Mouse (Mus musculus): ENCODE data around the gene Ralgps1.
"Not testable (repeated sequence)": the region's sequence is repeated elsewhere in the genome, so short reads cannot be mapped to it uniquely, and the experiment has no call there.

The Ralgps1 gene

DNA sequence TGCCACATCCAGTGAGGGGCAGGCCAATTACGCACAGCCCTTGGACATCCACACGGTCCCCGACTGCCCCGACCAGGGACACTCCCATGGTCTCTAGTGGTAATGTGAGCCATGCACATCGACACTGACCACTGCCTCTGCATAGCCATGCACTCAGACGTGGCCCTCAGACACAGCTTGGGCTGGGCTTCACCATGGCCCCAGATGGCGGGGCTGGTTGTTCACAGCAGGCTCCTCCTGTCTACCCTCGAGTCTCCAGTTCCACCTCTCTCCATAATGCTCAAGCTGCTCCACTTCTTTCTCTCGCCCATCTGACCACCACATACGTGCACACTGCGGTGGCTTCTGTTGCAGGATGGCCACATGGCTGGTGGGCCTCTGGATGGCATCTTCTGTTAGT lies 160.0 kb downstream of the Ralgps1 start:
- not testable (repeated sequence) for DNase-seq (ENCODE audit: low spot score)

- no peak for DNase-seq (ENCODE audit: low spot score)
Measured at GRCm38 (mm10) chr2:33210841-33211240, 160.4 kb downstream of the Ralgps1 start.

- no peak for DNase-seq (ENCODE audit: low spot score)
Measured at GRCm38 (mm10) chr2:33208134-33208533, 163.2 kb downstream of the Ralgps1 start.

DNA sequence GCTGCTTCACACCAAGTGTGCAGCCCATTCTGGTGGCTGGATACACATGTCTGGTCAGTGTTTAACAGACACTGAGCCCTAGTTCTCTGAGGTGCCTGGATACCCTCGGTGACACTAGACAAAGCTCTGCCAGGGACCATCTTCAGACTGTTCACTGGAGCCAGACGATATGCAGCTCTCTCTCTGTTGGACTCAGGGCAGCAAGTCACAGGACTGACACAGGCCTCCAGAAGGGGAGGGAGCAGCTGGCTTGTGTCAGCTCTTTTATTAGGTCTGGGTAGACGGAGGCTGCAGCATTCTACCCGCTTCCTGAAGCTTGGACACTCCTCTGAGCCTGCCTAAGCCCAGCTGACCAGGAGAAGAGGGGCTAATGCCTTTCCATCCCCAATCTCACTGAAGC lies 164.2 kb downstream of the Ralgps1 start:
- DNase-seq (ENCODE audit: low spot score), result no peak

- no peak for DNase-seq (ENCODE audit: low spot score)
Measured at GRCm38 (mm10) chr2:33205939-33206525, 165.3 kb downstream of the Ralgps1 start.

DNA sequence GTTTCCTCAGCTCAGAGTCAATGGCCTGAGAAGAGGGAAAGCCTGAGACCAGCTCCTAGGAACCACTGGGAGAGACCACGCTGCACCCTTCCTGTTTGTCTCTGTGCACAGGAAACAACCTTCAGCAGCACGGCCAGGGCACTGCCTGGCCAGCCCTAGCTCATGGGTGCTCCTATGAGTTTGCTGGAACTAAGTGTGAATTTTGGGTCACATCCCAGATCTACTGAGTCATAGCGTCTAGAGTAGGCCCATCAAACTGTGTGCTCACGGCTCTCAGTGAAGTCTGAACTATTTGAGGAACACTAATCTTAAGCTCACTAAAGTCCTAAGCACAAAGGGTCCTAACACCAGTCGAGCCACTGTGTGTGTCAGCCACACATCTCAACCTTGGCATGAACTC lies 166.3 kb downstream of the Ralgps1 start:
- DNase-seq (ENCODE audit: low spot score), result no peak

GRCm38 (mm10) chr2:33203284-33203683 lies 168.0 kb downstream of the Ralgps1 start:
- DNase-seq (ENCODE audit: low spot score), result no peak

DNA sequence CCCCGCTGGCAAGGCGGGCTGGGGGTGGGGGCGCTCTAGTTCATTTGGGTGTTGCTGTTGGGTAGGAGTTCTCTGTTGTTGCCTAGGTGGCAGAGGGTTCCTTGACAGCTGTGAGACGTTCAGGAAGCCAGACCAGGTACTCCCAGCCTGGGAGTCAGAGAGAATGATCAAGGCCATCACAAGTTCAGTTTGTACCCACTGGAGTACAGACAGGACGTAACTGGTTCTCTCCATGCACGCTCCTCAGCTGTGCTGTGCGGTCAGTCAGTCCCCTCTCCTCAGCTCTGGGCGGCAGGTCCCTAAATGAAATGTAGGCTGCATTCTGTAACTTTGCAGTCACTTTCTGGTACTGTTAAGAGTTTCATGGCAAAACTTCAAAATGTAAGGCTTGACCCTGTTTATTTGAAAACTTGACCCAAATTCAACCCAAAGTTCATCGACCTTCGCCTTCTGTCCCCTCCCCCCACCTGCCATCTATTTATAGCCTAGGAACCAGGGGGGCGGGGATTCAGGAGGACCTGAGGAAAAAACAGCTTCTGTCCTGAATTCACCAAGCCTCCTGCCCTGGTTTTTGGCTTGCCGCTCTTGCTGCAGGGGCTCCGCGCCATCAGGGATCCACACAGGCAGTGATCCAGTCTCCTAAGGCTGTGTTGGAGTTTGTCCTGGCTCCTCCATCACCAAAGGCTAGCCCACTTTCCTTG lies 170.8 kb downstream of the Ralgps1 start:
- DNase-seq (ENCODE audit: low spot score), result no peak

GRCm38 (mm10) chr2:33189976-33190375 lies 181.3 kb downstream of the Ralgps1 start:
- no peak for DNase-seq (ENCODE audit: low spot score)

GRCm38 (mm10) chr2:33188925-33189670 lies 182.2 kb downstream of the Ralgps1 start:
- DNase-seq (ENCODE audit: low spot score), result no peak

DNA sequence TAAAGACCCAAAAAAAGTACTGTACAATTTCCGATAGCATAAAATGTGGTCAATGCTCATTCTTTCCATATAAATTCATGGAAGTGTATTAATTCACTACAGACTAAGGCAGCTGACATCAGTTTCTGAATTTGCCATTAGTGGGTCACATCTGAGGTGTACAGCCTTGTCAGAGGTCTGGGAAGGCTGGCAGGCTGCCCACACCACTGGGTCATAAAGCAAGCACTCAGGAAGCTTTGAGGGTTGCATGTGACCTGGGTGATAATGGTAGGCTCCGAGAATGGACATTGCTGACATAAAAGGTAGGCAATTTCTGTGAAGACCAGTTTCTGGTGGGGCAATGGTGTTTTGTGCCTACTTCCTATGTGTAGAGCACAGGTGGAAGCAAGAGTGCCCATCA lies 183.4 kb downstream of the Ralgps1 start:
- DNase-seq (ENCODE audit: low spot score), result no peak

- no peak for DNase-seq (ENCODE audit: low spot score)
Measured at GRCm38 (mm10) chr2:33186505-33186904, 184.8 kb downstream of the Ralgps1 start.

GRCm38 (mm10) chr2:33185258-33185657 lies 186.0 kb downstream of the Ralgps1 start:
- no peak for DNase-seq (ENCODE audit: low spot score)

DNA sequence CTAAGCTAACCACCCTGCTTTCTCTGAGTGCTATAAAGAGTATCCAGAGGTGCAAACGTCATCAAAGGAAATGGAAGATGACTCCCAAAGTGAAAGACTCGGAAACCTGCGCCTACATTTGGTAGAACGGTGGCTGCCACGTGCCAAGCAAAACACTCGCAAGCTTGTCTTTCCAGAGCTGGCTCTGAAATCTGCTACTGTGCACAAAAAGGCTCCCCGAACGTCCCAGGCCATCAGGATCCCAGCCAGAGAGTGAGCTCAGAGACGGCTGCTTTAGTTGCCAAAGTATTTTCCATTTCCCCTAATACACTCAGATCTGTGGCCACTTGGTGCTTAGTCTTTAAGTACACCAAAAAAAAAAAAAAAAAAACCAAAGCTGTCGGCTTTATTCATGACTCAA lies 186.6 kb downstream of the Ralgps1 start:
- no peak for DNase-seq (ENCODE audit: low spot score)

DNA sequence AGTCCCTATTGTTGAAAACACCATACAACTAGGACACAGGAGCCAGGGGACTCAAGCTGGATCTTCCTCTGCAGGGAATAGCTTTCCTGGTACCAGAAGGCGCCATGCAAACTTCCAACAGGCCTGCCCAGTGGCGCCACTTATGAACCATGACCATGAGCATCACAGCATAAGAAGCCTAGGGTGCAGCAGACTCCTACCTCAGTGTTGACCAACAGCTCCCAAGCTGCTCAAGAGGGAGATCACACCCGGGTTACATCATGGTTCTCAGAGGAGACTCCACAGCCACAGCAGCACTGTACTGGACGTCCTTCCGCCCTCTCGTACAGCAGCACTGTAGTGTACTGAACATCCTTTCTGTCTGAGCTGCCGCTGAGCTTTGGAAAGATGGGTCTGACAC lies 188.0 kb downstream of the Ralgps1 start:
- no peak for DNase-seq (ENCODE audit: low spot score)

DNA sequence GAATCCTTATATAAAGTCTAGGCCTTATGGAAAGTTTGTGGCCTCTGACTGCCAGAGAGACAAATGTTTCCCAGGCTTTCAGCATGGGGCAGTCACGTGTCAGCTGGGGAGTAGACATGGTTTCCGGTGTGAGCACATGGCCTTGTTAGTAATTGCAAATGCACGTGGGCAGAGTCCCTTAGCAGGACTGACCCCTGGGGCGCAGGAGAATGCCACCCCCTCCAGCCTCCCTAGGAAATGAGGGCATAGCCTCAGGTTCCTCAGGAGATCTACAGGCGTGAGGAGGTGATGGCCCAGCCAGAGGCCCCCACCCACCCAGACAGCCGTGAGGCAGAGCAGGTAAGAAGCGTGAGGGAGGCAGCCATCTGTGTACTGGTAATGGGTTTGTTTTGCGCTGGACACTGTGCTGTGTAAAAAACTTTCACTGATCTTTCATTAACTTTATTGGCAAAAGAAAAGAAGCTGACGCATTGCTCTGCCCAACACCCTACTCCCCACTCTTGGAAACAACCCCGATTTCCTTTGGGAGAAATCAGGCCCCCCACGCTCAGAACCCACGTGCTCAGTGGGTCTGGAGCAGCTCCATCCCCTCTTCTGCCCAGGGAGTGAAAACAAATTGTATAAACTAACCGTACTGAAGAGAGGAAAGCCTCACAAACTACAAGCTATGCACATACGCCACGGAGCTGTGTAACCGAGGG lies 191.2 kb downstream of the Ralgps1 start:
- DNase-seq (ENCODE audit: low spot score), result no peak

DNA sequence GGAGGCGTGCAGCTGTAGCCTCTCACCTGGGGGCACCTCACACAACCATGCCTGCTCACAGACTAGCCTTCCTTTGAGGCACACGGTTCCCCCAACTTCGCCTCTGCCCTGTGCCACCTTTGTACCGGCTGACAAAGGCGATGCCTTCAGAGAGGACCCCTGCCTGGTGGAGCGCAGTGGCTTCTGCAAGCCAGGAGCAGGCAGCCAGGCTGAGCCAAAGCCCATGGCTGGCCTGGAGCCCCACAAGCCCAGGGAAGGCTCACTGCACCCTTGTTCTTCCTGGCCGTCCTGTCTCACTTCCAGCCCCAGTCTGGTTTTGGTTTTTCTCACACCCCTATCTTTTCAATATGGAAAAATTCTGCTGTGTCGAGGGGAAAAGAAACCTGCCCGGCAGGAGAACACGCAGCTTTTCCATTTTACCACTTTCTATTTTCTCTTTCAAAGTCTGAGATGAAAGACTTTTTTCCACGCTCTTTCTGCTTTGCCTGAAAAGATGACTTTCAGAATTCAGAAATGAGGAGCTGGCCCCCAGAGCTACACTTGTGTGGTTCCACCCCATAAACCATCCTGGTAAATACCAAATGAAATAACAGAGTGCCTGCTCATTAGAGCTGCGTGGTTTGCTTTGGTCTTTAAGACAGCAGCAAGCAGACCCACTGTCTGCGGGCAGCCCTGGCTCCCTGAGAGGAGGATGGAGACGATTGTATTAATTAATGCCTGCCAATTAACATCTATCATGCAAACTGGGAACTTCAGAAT lies 191.9 kb downstream of the Ralgps1 start:
- no peak for DNase-seq (ENCODE audit: low spot score)

DNA sequence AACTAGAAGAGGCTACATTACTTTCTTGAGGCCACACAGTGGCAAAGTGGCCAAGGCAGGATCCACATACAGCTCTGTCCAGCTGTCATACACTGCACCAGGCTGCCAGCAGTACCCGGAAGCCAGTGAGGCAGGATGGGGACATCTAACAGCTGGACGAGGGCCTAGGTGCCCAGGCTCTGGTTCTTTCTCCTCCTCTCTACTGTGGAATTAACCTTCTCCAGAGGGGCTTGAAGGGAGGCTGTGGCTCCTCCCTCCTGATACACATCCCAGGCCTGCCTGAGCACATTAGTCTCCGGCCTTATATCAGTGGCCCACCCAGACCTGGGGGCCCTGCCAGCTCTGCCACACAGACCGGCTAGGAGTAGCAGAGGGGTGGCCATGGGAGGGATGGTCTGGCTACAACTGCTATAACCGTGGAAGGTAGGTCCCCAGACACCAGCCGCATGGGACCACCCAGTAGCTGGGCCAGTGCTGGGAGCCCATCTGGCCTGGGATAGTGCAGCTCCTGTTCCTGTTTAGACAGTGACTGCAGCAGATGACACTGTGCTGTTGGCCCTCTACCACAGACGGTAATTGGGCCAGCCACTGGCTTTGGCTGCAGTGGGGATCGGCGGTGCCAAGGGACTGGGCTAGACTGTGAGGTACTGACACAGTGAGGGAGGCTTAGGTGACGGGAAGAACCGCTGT lies 192.9 kb downstream of the Ralgps1 start:
- DNase-seq (ENCODE audit: low spot score), result no peak

DNA sequence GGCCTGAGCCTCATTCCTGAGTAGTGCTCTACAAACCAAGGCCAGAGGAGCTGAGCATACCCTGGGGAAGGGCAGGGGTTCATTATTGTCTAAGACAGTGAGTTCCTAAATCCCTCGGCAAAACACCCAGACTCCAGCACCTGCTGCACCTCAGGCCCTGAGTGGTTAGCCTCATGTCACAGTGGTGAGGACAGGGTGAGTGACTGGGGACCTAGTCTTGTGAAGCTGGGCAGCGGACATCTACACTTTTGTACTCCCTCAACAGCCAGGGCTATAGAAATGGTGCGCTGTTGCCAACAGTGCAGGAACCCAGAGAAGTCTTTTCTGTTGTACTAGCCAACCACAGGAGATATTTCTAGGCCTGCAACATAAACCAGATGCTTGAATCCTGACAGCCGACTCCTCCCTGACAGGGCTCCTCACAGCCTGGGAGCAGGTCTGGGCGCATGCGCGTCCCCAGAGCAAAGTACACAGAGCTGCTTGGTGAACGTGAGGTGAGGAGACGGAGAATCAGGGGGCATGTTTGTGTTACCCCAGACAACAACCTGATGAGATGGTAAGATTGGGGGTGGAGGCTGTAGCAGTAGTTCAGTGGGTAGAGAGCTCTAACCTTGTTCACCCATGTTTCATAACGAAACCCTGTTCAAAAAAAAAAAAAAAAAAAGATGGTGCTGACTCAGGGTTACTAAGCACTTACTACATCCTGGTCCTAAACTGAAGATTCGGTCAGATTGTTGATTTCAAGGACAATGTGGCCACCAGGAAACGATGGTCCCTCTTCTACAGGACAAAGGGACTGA lies 193.6 kb downstream of the Ralgps1 start:
- no peak for DNase-seq (ENCODE audit: low spot score)

- no peak for DNase-seq (ENCODE audit: low spot score)
Measured at GRCm38 (mm10) chr2:33176921-33177320, 194.4 kb downstream of the Ralgps1 start.

GRCm38 (mm10) chr2:33176516-33176915 lies 194.8 kb downstream of the Ralgps1 start:
- DNase-seq (ENCODE audit: low spot score), result no peak

All from layer of hippocampus, adult 9-10 months (tissue).